Mouse (Mus musculus): Measurements from ENCODE around the gene Olfr1392. TPM values are rescaled to one million over a fixed set of nuclear protein-coding genes. Genes with fewer than 3 reads are reported as not detected.

The Olfr1392 gene
- polyA plus RNA-seq, 1 experiment from 2014 or later = not detected

DNA sequence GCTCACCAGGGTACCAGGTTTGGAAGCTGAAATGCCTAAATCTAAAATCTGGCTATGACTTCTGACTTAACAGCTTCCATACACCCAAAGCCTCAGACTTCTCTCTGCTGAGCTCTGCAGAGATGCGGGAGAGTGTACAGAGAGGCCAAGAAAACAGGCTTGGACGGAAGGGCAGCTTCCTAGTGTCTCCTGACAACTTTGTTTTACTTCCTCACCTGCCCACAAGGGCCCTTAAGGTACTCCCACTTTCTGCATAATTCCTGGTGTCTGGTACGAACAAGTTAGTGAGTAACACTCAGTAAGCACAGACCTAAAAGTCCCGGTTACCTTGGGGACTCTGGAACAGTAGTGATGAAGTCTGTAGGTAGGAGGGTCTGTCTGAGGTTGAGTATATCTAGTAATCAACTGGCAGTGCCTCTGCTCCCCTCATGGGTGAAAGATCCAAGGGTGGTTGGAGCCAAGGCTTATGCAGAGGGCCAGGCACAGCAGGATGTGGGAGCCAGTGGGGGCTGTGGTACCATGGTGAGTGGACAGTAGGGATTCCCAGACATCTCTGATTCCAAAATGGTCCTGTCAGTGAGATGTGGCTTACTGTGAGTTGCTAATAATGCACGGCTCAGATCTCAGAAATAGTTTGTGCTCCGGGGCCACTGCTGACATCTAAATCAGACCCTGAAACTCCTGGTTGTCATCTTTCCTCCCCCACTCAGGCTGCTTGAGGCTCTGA is 35.9 kb upstream of the Olfr1392 start:
- no peak overlapping the region; the same call in 1 of the 2 replicates for H3K4me2 ChIP-seq (ENCODE audit: low read depth, low read length)
- no peaks in the 10 kb centered on the region for H3K27me3 ChIP-seq (ENCODE audit: control insufficient read depth, insufficient read depth, low read length)
- DNase-seq (ENCODE audit: low spot score) (no peak), ATAC-seq (replicated peaks; ENCODE audit: insufficient number of reproducible peaks, low FRiP score, low TSS enrichment, low read depth) (no peak)
- 69% methylated on average over 6 of the region's 6 CpGs for WGBS
- no peaks in the 10 kb centered on the region for H3K4me1 ChIP-seq (ENCODE audit: control insufficient read depth, insufficient read depth, low read length)
- no peak overlapping the region for H3K9ac ChIP-seq (replicated peaks; ENCODE audit: low read length)
- no peak overlapping the region for H3K27ac ChIP-seq (replicated peaks; ENCODE audit: low read depth, low read length)
- no peaks in the 10 kb centered on the region for H3K9me3 ChIP-seq (replicated peaks; ENCODE audit: control insufficient read depth, low read length)
- no peak overlapping the region for H3K4me3 ChIP-seq (ENCODE audit: low read depth, low read length)
- H3K36me3 ChIP-seq (replicated peaks; ENCODE audit: control insufficient read depth, insufficient read depth, low read depth, low read length) = peaks cover 3% of the 10 kb centered on the region

- Histone ChIP-seq H3K9ac (replicated peaks; ENCODE audit: low read length) (peak overlapping the region; percentile 87), H3K4me2 (ENCODE audit: low read depth, low read length) (peak overlapping the region; percentile 77), H3K27me3 (ENCODE audit: control insufficient read depth, insufficient read depth, low read length) (no peaks in the 10 kb centered on the region), H3K27ac (replicated peaks; ENCODE audit: low read depth, low read length) (peak overlapping the region; percentile 75), H3K9me3 (replicated peaks; ENCODE audit: control insufficient read depth, low read length) (no peaks in the 10 kb centered on the region), H3K36me3 (replicated peaks; ENCODE audit: control insufficient read depth, insufficient read depth, low read depth, low read length) (peaks cover 3% of the 10 kb centered on the region), H3K4me1 (ENCODE audit: control insufficient read depth, insufficient read depth, low read length) (no peaks in the 10 kb centered on the region), H3K4me3 (ENCODE audit: low read depth, low read length) (peak overlapping the region; percentile 59)
- DNase-seq (ENCODE audit: low spot score) (peak; percentile 9), ATAC-seq (replicated peaks; ENCODE audit: insufficient number of reproducible peaks, low FRiP score, low TSS enrichment, low read depth) (no peak)
- 21% methylated on average over 10 of the region's 10 CpGs for WGBS
Observed at GRCm38 (mm10) chr11:49249811-49250421, 35.2 kb upstream of the Olfr1392 start.

GRCm38 (mm10) chr11:49250422-49251379 is 34.4 kb upstream of the Olfr1392 start:
- H3K27me3 ChIP-seq (ENCODE audit: control insufficient read depth, insufficient read depth, low read length) = no peaks in the 10 kb centered on the region
- peak overlapping the region; percentile 77 for H3K4me2 ChIP-seq (ENCODE audit: low read depth, low read length)
- H3K9ac ChIP-seq (replicated peaks; ENCODE audit: low read length) = peak overlapping the region; percentile 87
- ATAC-seq (replicated peaks; ENCODE audit: insufficient number of reproducible peaks, low FRiP score, low TSS enrichment, low read depth) = peak; percentile 95
- no peaks in the 10 kb centered on the region for H3K9me3 ChIP-seq (replicated peaks; ENCODE audit: control insufficient read depth, low read length)
- no peaks in the 10 kb centered on the region for H3K4me1 ChIP-seq (ENCODE audit: control insufficient read depth, insufficient read depth, low read length)
- 3% methylated on average over 44 of the region's 45 CpGs for WGBS
- peak; percentile 86 for DNase-seq (ENCODE audit: low spot score)
- H3K27ac ChIP-seq (replicated peaks; ENCODE audit: low read depth, low read length) = peak overlapping the region; percentile 75
- H3K36me3 ChIP-seq (replicated peaks; ENCODE audit: control insufficient read depth, insufficient read depth, low read depth, low read length) = peaks cover 3% of the 10 kb centered on the region
- H3K4me3 ChIP-seq (ENCODE audit: low read depth, low read length) = peak overlapping the region; percentile 59

- Histone ChIP-seq H3K4me2 (ENCODE audit: low read depth, low read length) (peak overlapping the region; percentile 77), H3K9me3 (replicated peaks; ENCODE audit: control insufficient read depth, low read length) (no peaks in the 10 kb centered on the region), H3K27me3 (ENCODE audit: control insufficient read depth, insufficient read depth, low read length) (no peaks in the 10 kb centered on the region), H3K27ac (replicated peaks; ENCODE audit: low read depth, low read length) (no peak overlapping the region), H3K36me3 (replicated peaks; ENCODE audit: control insufficient read depth, insufficient read depth, low read depth, low read length) (peaks cover 3% of the 10 kb centered on the region), H3K4me1 (ENCODE audit: control insufficient read depth, insufficient read depth, low read length) (no peaks in the 10 kb centered on the region), H3K9ac (replicated peaks; ENCODE audit: low read length) (peak overlapping the region; percentile 87), H3K4me3 (ENCODE audit: low read depth, low read length) (peak overlapping the region; percentile 59; the same call in 1 of the 2 replicates)
- ATAC-seq (replicated peaks; ENCODE audit: insufficient number of reproducible peaks, low FRiP score, low TSS enrichment, low read depth) = no peak
- WGBS = 66% methylated on average over 7 of the region's 7 CpGs
- no peak for DNase-seq (ENCODE audit: low spot score)
Observed at GRCm38 (mm10) chr11:49251380-49251761, 33.7 kb upstream of the Olfr1392 start.

GRCm38 (mm10) chr11:49252048-49252447 is 33.0 kb upstream of the Olfr1392 start:
- Histone ChIP-seq H3K4me3 (ENCODE audit: low read depth, low read length) (no peak overlapping the region), H3K36me3 (replicated peaks; ENCODE audit: control insufficient read depth, insufficient read depth, low read depth, low read length) (peaks cover 3% of the 10 kb centered on the region), H3K9me3 (replicated peaks; ENCODE audit: control insufficient read depth, low read length) (no peaks in the 10 kb centered on the region), H3K4me1 (ENCODE audit: control insufficient read depth, insufficient read depth, low read length) (no peaks in the 10 kb centered on the region), H3K27me3 (ENCODE audit: control insufficient read depth, insufficient read depth, low read length) (no peaks in the 10 kb centered on the region), H3K27ac (replicated peaks; ENCODE audit: low read depth, low read length) (no peak overlapping the region), H3K4me2 (ENCODE audit: low read depth, low read length) (no peak overlapping the region), H3K9ac (replicated peaks; ENCODE audit: low read length) (no peak overlapping the region)
- WGBS = 89% methylated on average over 5 of the region's 5 CpGs
- ATAC-seq (replicated peaks; ENCODE audit: insufficient number of reproducible peaks, low FRiP score, low TSS enrichment, low read depth) = no peak
- DNase-seq (ENCODE audit: low spot score) = no peak

DNA sequence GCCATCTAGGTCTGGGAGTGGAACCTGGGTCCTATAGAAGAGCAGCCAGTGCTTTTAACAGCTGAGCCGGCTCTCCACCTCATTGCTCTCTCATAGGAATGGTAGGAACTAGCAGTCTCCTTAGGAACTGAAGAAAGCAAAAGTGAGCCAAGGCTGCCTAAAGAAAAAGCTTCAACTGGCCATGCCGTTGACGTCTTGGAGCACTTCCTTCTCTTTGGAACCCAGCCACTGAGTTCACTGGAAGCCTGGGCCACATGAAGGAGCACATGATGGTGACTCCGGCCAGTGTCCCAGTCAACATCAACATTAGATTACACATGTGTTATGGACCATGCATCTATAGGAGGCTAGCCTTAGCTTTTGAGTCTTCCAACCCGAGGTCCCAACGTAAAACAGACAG is 32.0 kb upstream of the Olfr1392 start:
- H3K9me3 ChIP-seq (replicated peaks; ENCODE audit: control insufficient read depth, low read length) = no peaks in the 10 kb centered on the region
- H3K4me1 ChIP-seq (ENCODE audit: control insufficient read depth, insufficient read depth, low read length) = no peaks in the 10 kb centered on the region
- no peaks in the 10 kb centered on the region for H3K27me3 ChIP-seq (ENCODE audit: control insufficient read depth, insufficient read depth, low read length)
- H3K27ac ChIP-seq (replicated peaks; ENCODE audit: low read depth, low read length) = no peak overlapping the region
- H3K4me3 ChIP-seq (ENCODE audit: low read depth, low read length) = no peak overlapping the region
- ATAC-seq (replicated peaks; ENCODE audit: insufficient number of reproducible peaks, low FRiP score, low TSS enrichment, low read depth) (no peak), DNase-seq (ENCODE audit: low spot score) (no peak)
- no peak overlapping the region for H3K9ac ChIP-seq (replicated peaks; ENCODE audit: low read length)
- peaks cover 3% of the 10 kb centered on the region for H3K36me3 ChIP-seq (replicated peaks; ENCODE audit: control insufficient read depth, insufficient read depth, low read depth, low read length)
- WGBS = 94% methylated on average over 6 of the region's 6 CpGs
- H3K4me2 ChIP-seq (ENCODE audit: low read depth, low read length) = no peak overlapping the region

DNA sequence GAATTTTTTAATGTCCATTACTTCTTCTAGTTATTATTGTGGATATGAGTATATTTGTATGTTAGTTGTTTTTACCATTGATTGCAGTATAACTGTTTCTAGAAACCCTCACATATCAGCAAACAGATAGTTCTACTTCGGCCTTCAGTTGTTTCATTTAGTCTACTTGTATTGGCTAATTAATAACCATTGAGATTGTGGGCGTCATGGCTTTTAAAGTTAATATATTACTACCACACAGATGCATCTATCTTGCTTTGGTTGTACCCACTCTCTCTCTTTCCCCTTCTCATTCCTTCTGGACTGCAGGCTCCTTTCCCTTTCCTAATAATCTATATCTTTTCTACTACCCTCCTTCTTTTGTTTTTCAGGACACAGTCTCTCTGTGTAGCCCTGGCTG is 25.8 kb upstream of the Olfr1392 start:
- H3K9ac ChIP-seq (replicated peaks; ENCODE audit: low read length) = no peak overlapping the region
- H3K4me2 ChIP-seq (ENCODE audit: low read depth, low read length) = no peak overlapping the region
- H3K36me3 ChIP-seq (replicated peaks; ENCODE audit: control insufficient read depth, insufficient read depth, low read depth, low read length) = no peaks in the 10 kb centered on the region; the same call in 1 of the 2 replicates
- H3K9me3 ChIP-seq (replicated peaks; ENCODE audit: control insufficient read depth, low read length) = no peaks in the 10 kb centered on the region
- H3K27me3 ChIP-seq (ENCODE audit: control insufficient read depth, insufficient read depth, low read length) = no peaks in the 10 kb centered on the region
- ATAC-seq (replicated peaks; ENCODE audit: insufficient number of reproducible peaks, low FRiP score, low TSS enrichment, low read depth) (no peak), DNase-seq (ENCODE audit: low spot score) (no peak)
- H3K4me1 ChIP-seq (ENCODE audit: control insufficient read depth, insufficient read depth, low read length) = no peaks in the 10 kb centered on the region
- H3K4me3 ChIP-seq (ENCODE audit: low read depth, low read length) = no peak overlapping the region
- 91% methylated on average over 2 of the region's 2 CpGs for WGBS
- no peak overlapping the region for H3K27ac ChIP-seq (replicated peaks; ENCODE audit: low read depth, low read length)
